Mouse (Mus musculus): ENCODE data around the gene Naga. TPM values are rescaled to one million over a fixed set of nuclear protein-coding genes. Genes with fewer than 3 reads are reported as not detected.

Naga gene
- polyA plus RNA-seq, 1 experiment from 2014 or later = 34.6 TPM

DNA sequence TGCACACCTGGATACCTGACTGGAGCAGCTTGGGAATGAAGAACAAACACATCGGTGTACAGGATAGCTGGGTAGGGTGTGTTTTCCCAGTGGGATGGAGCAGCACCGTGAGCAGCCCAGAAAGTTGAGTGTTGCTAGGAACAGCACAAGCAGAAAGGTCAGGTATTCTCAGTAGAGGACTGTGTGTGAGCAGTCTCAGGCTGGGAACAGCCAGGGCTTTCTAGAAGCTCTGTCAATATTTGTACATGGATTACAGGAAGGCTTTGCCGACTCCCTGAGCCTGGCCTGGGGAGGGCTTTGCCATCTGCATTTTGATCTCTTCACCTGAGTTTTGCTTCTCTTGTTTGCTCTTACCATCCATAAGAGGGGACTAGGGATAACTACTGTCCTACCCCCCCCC lies 31.6 kb downstream of the Naga start:
- no peaks in the 10 kb centered on the region for H3K4me1 ChIP-seq (ENCODE audit: insufficient read depth)
- H3K27ac ChIP-seq (ENCODE audit: low read depth) = no peak overlapping the region
- H3K4me3 ChIP-seq (ENCODE audit: low read depth, low read length) = no peak overlapping the region
- no peak for TF ChIP-seq CTCF (IDR thresholded peaks at IDR 0.05; ENCODE audit: low read depth)
- TF ChIP-seq EP300 (IDR thresholded peaks at IDR 0.05; ENCODE audit: low read depth) = no peak
- H3K4me2 ChIP-seq (ENCODE audit: low read depth, low read length) = no peak overlapping the region
- no peaks in the 10 kb centered on the region for H3K36me3 ChIP-seq (replicated peaks; ENCODE audit: insufficient read depth, low read length)
- WGBS (ENCODE audit: insufficient replicate concordance) = 56% methylated on average over 3 of the region's 3 CpGs
- DNase-seq (no peak), ATAC-seq (no peak)
- H3K27me3 ChIP-seq (ENCODE audit: insufficient read depth, low read length) = no peaks in the 10 kb centered on the region
- H3K9ac ChIP-seq (replicated peaks) = no peak overlapping the region
- H3K9me3 ChIP-seq (ENCODE audit: low read length) = no peaks in the 10 kb centered on the region

DNA sequence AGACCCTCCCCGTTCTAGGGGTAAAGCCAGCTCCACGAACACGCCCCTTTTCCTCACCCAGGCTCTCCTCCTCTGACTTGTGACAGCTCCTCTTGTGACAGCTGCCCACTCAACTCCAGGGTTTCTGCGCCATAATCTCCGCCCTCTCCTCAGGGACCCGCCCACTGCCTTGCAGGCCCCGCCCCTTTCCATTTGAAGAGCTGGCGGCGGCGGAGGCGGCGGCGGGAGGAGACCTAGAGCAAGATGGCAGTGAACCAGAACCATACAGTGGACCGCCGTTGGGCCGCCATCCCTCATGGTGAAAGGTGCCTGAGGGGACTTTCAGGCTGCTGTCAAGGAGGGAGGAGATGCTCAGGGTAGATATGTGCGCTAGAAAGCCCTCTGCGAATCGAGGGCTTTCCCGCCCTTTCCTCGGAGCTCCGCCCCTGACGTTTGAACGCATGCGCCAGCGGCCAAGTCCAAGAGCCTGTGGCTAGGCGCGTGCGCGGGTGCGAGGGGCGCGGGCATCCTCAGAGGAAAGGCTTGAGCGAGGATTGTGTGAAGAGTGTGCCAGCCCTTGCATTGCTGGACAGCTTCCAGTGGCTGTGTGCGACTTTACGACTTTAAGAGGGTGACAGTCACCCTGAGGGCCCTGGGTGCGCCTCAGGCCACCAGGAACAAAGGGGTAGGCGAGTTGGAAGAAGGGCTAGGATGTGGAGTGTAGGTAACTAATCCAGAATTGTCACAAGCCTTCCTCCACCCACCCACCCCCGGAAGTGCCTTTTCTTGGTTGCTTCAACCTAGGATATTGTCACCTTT lies 39.8 kb downstream of the Naga start, which contains the start of gene Wbp2nl:
Gene Wbp2nl, plus strand, starts transcription at position 191 of the 798 bp plus-strand sequence.
- ATAC-seq (no peak), DNase-seq (peak; percentile 39)
- Histone ChIP-seq H3K9me3 (ENCODE audit: low read length) (no peaks in the 10 kb centered on the region), H3K27me3 (ENCODE audit: insufficient read depth, low read length) (no peaks in the 10 kb centered on the region), H3K4me2 (ENCODE audit: low read depth, low read length) (no peak within 1 kb of the TSS), H3K36me3 (replicated peaks; ENCODE audit: insufficient read depth, low read length) (no peaks in the 10 kb centered on the region), H3K4me3 (ENCODE audit: low read depth, low read length) (no peak within 1 kb of the TSS), H3K4me1 (ENCODE audit: insufficient read depth) (no peaks in the 10 kb centered on the region), H3K9ac (replicated peaks) (no peak within 1 kb of the TSS), H3K27ac (ENCODE audit: low read depth) (no peak within 1 kb of the TSS)
- 63% methylated on average over 39 of the region's 39 CpGs for WGBS (ENCODE audit: insufficient replicate concordance)
- TF ChIP-seq EP300 (IDR thresholded peaks at IDR 0.05; ENCODE audit: low read depth) (no peak), CTCF (IDR thresholded peaks at IDR 0.05; ENCODE audit: low read depth) (no peak)

DNA sequence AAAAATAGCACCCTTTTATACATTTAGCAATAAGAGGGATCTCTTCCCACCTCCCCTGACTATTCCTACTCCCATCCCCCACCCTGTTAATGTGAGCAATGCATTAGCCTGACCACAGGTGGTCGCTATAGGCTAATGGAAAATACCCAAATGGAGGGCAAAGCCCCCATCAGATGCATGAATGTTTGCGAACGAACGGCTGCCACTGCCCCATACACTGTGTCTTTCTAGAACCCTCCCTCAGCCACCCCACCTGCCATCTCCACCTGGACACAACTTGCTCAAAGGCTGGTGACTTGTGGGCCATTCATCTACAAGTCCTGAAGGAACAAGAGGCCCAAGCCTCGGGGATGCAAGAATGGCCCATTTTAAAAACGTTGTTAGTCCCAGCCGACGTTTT lies 44.7 kb downstream of the Naga start:
- H3K27ac ChIP-seq (ENCODE audit: low read depth) = no peak overlapping the region
- no peak overlapping the region for H3K9ac ChIP-seq (replicated peaks)
- peak; percentile 45; the same call in 1 of the 2 replicates for ATAC-seq
- no peaks in the 10 kb centered on the region for H3K9me3 ChIP-seq (ENCODE audit: low read length)
- H3K4me1 ChIP-seq (ENCODE audit: insufficient read depth) = no peaks in the 10 kb centered on the region
- DNase-seq = no peak
- WGBS (ENCODE audit: insufficient replicate concordance) = 40% methylated on average over 8 of the region's 8 CpGs
- H3K27me3 ChIP-seq (ENCODE audit: insufficient read depth, low read length) = 0 out of 2 replicates have a peak, but pooled peaks cover 4% of the 10 kb centered on the region
- no peak overlapping the region for H3K4me3 ChIP-seq (ENCODE audit: low read depth, low read length)
- TF ChIP-seq CTCF (IDR thresholded peaks at IDR 0.05; ENCODE audit: low read depth) (peak; percentile 78), EP300 (IDR thresholded peaks at IDR 0.05; ENCODE audit: low read depth) (no peak)
- no peaks in the 10 kb centered on the region for H3K36me3 ChIP-seq (replicated peaks; ENCODE audit: insufficient read depth, low read length)
- H3K4me2 ChIP-seq (ENCODE audit: low read depth, low read length) = no peak overlapping the region

DNA sequence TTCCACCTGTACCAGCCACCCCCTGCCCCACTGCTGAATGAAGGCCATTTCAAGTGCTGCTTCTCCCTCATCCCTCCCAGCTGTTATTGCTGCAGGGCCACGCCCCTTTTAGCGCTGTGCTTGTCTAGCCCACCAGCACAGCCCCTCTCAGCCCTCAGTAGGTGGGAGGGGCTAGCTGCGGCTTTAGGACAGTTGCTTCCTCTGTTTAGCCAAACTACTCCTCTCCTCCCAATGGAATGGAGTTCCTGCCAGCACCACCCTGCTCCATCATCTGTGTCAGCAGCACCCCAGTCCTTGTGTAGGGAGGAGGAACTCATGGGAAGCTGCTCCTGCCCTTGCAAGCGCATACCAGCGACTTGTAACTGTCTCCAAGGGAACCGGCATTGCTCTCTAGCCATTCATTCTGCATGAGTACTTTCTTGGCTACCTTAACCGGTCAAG lies 45.4 kb downstream of the Naga start:
- no peak for TF ChIP-seq CTCF (IDR thresholded peaks at IDR 0.05; ENCODE audit: low read depth)
- no peak for TF ChIP-seq EP300 (IDR thresholded peaks at IDR 0.05; ENCODE audit: low read depth)
- DNase-seq (no peak), ATAC-seq (no peak)
- H3K36me3 ChIP-seq (replicated peaks; ENCODE audit: insufficient read depth, low read length) = no peaks in the 10 kb centered on the region
- no peak overlapping the region for H3K4me3 ChIP-seq (ENCODE audit: low read depth, low read length)
- H3K9ac ChIP-seq (replicated peaks) = no peak overlapping the region
- no peaks in the 10 kb centered on the region for H3K4me1 ChIP-seq (ENCODE audit: insufficient read depth)
- no peaks in the 10 kb centered on the region for H3K9me3 ChIP-seq (ENCODE audit: low read length)
- WGBS (ENCODE audit: insufficient replicate concordance) = 28% methylated on average over 7 of the region's 7 CpGs
- no peak overlapping the region for H3K27ac ChIP-seq (ENCODE audit: low read depth)
- no peak overlapping the region for H3K4me2 ChIP-seq (ENCODE audit: low read depth, low read length)
- H3K27me3 ChIP-seq (ENCODE audit: insufficient read depth, low read length) = 0 out of 2 replicates have a peak, but pooled peaks cover 4% of the 10 kb centered on the region

DNA sequence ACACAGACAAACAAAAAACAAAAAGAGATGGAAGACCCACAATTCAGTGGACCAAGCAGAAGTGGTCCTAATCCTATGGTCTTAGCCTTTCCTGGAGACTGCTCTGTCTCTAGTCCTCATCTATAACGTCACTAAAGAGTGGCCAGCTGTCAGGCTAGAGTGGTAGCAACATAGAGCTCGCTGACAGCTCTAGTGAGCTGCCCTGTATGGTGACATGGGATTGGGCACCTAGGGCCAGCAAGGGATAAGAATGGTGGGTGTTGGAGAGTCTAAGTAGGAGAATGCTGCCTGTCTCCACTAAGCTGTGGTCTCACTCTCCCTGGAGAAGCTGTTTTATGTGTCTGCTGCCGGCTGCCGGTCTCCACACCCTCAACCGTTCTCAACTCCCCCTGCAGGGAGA lies 45.9 kb downstream of the Naga start:
- no peaks in the 10 kb centered on the region for H3K9me3 ChIP-seq (ENCODE audit: low read length)
- TF ChIP-seq EP300 (IDR thresholded peaks at IDR 0.05; ENCODE audit: low read depth) = no peak
- no peak for TF ChIP-seq CTCF (IDR thresholded peaks at IDR 0.05; ENCODE audit: low read depth)
- no peak overlapping the region for H3K27ac ChIP-seq (ENCODE audit: low read depth)
- DNase-seq (no peak), ATAC-seq (no peak)
- no peak overlapping the region for H3K4me3 ChIP-seq (ENCODE audit: low read depth, low read length)
- 0 out of 2 replicates have a peak, but pooled peaks cover 4% of the 10 kb centered on the region for H3K27me3 ChIP-seq (ENCODE audit: insufficient read depth, low read length)
- no peak overlapping the region for H3K4me2 ChIP-seq (ENCODE audit: low read depth, low read length)
- H3K9ac ChIP-seq (replicated peaks) = no peak overlapping the region
- no peaks in the 10 kb centered on the region for H3K36me3 ChIP-seq (replicated peaks; ENCODE audit: insufficient read depth, low read length)
- WGBS (ENCODE audit: insufficient replicate concordance) = 40% methylated on average over 5 of the region's 5 CpGs
- no peaks in the 10 kb centered on the region for H3K4me1 ChIP-seq (ENCODE audit: insufficient read depth)

DNA sequence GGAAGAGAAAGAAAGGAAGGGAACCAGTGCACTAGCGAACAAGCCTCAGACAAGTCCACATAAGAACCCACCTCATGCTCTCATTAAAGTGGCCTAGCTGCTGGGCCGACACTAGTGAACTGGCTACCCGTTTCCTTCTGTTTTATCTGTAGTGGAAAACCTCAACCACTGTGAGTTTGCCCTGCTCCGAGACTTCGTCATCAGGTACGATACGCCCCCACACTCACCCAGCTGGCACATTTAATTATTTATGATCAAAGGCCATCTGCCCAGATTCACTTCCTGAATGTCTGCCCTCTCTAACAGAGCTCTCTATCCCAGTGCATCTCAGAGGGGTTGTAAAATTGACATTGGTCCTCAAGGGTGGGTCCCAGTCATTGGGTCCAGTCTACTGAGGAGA lies 48.5 kb downstream of the Naga start:
- H3K27me3 ChIP-seq (ENCODE audit: insufficient read depth, low read length) = 0 out of 2 replicates have a peak, but pooled peaks cover 4% of the 10 kb centered on the region
- 79% methylated on average over 7 of the region's 7 CpGs for WGBS (ENCODE audit: insufficient replicate concordance)

More for the DNA sequence above, 48.5 kb downstream of the Naga start:
- TF ChIP-seq CTCF (IDR thresholded peaks at IDR 0.05; ENCODE audit: low read depth) = no peak
- no peak for TF ChIP-seq EP300 (IDR thresholded peaks at IDR 0.05; ENCODE audit: low read depth)
- Histone ChIP-seq H3K9me3 (ENCODE audit: low read length) (no peaks in the 10 kb centered on the region), H3K4me1 (ENCODE audit: insufficient read depth) (no peaks in the 10 kb centered on the region), H3K4me2 (ENCODE audit: low read depth, low read length) (no peak overlapping the region), H3K9ac (replicated peaks) (no peak overlapping the region), H3K27ac (ENCODE audit: low read depth) (no peak overlapping the region), H3K36me3 (replicated peaks; ENCODE audit: insufficient read depth, low read length) (no peaks in the 10 kb centered on the region), H3K4me3 (ENCODE audit: low read depth, low read length) (no peak overlapping the region)
- no peak for ATAC-seq
- DNase-seq = no peak
